Mouse (Mus musculus): ENCODE data around the gene Treh. TPM values are rescaled to one million over a fixed set of nuclear protein-coding genes. Genes with fewer than 3 reads are reported as not detected.

Treh gene
- not detected for total RNA-seq (2023)

DNA sequence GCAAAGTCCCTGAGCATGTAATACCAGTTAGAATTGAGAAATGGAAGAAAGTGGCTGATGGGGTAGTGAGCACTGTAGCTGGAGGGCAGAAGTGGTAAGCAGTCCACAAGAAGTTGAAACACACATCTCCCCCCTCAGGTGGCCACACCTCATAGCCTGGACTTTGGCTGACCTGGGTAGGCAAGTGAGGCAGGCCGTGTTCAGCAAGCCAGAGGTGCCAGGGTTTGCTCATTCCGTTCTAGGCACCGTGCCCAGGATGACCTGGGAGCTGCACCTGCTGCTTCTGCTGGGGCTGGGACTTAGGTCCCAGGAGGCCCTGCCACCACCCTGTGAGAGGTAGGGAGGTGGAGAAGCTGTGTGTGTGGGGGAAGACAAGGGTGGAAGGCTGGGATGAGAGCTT is at the start of gene Treh:
Treh (plus strand) TSS at position 229 of the 400 bp plus-strand sequence.

GRCm38 (mm10) chr9:44734524-44735494 is 61.8 kb downstream of the Treh start, which contains the start of gene Phldb1:
Gene Phldb1 (minus strand): TSS chr9:44735198.

Other genes with a start within 250 kb of the Treh start
- gene Foxr1, start 232.1 kb upstream of the Treh start, total RNA-seq (2023), result not detected
- not detected for gene Upk2, start 218.3 kb upstream of the Treh start, total RNA-seq (2023)
- gene Bcl9l, start 190.4 kb upstream of the Treh start, total RNA-seq (2023), result 100 to 1,000 TPM in 1 of 2 experiments, 10 to 100 TPM in 1; 95.2 to 106 TPM
- gene Cxcr5, start 111.4 kb upstream of the Treh start, total RNA-seq (2023), result 100 to 1,000 TPM; 294 to 344 TPM
- 100 to 1,000 TPM; 309 to 312 TPM for gene Ddx6, start 68.3 kb upstream of the Treh start, total RNA-seq (2023)
- gene Phldb1, start 62.0 kb downstream of the Treh start, total RNA-seq (2023), result under 1 TPM in 1 of 2 experiments, not detected in 1; 0.49 TPM
- 100 to 1,000 TPM; 130 to 137 TPM for gene Arcn1, start 94.6 kb downstream of the Treh start, total RNA-seq (2023)
- 10 to 100 TPM; 56.9 to 65.4 TPM for gene Ift46, start 94.7 kb downstream of the Treh start, total RNA-seq (2023)
- under 1 TPM; 0.81 to 0.92 TPM for gene Tmem25, start 126.1 kb downstream of the Treh start, total RNA-seq (2023)
- gene Ttc36, start 129.8 kb downstream of the Treh start, total RNA-seq (2023), result 1 to 10 TPM; 4.9 to 5.5 TPM
- gene Kmt2a, start 208.1 kb downstream of the Treh start, total RNA-seq (2023), result 100 to 1,000 TPM; 138 to 150 TPM
- gene Atp5l, start 247.5 kb downstream of the Treh start, total RNA-seq (2023), result 100 to 1,000 TPM; 129 to 153 TPM